Mouse (Mus musculus) ES-Bruce4 (cell line): Measurements from ENCODE around the gene Lin37. TPM values are rescaled to one million over a fixed set of nuclear protein-coding genes. Genes with fewer than 3 reads are reported as not detected.

ENCODE experiments used
- H3K27ac ChIP-seq: 2 replicates; pipeline ENCODE4 v1.5.1; 2012; ENCODE audit warnings: low read length, inconsistent platforms; ENCODE audit not compliant: insufficient read depth
- H3K27me3 ChIP-seq: 2 replicates; pipeline ENCODE4 v1.6.1; 2012; ENCODE audit warnings: mild to moderate bottlenecking, low read length, inconsistent platforms; ENCODE audit not compliant: control insufficient read depth, poor library complexity, insufficient read depth, severe bottlenecking
- H3K36me3 ChIP-seq: 2 replicates; pipeline ENCODE4 v1.6.1; 2012; ENCODE audit warnings: inconsistent platforms, mild to moderate bottlenecking, low read length, moderate library complexity; ENCODE audit not compliant: control insufficient read depth, poor library complexity, insufficient read depth, severe bottlenecking
- H3K4me1 ChIP-seq: one replicate; pipeline ENCODE4 v1.8.1; 2011; ENCODE audit warnings: low read length; ENCODE audit not compliant: control insufficient read depth, insufficient read depth
- H3K4me3 ChIP-seq: 2 replicates; pipeline ENCODE4 v1.5.1; 2011; ENCODE audit warnings: low read depth, mild to moderate bottlenecking, low read length
- H3K9ac ChIP-seq: 2 replicates; pipeline ENCODE4 v1.6.1; 2012; ENCODE audit warnings: low read depth, mild to moderate bottlenecking, inconsistent platforms; ENCODE audit not compliant: poor library complexity, severe bottlenecking
- H3K9me3 ChIP-seq: replicated peaks from 2 replicates; pipeline ENCODE4 v1.6.1; 2012; ENCODE audit warnings: mild to moderate bottlenecking, low read length, inconsistent platforms; ENCODE audit not compliant: control insufficient read depth, poor library complexity, insufficient read depth, severe bottlenecking
- CTCF ChIP-seq: IDR thresholded peaks from one replicate; pipeline ENCODE4 v1.8.1; 2011; ENCODE audit warnings: low read depth, low read length
- EP300 ChIP-seq: IDR thresholded peaks from 2 replicates; pipeline ENCODE4 v1.6.1; 2011; ENCODE audit warnings: low read depth, low read length; ENCODE audit not compliant: insufficient read depth
- POLR2A ChIP-seq: IDR thresholded peaks from one replicate; pipeline ENCODE4 v1.8.1; 2011; ENCODE audit warnings: low read length; ENCODE audit not compliant: insufficient read depth
- polyA plus RNA-seq: library from polyadenylated mRNA; stranded (reverse); fragments of >200 nt; gene quantifications from 2 replicates; pipeline ENCODE4 v1.2.4, GENCODE M21; 2011; ENCODE audit warnings: low read depth; ENCODE audit not compliant: missing spikeins, insufficient read depth, insufficient read length

Lin37 gene
- polyA plus RNA-seq, 1 experiment: 23.3 TPM

- Histone ChIP-seq H3K4me1 (peaks cover 3% of the 10 kb centered on the region), H3K27me3 (no peaks in the 10 kb centered on the region), H3K9ac (no peak overlapping the region), H3K9me3 (no peaks in the 10 kb centered on the region), H3K36me3 (peaks cover 16% of the 10 kb centered on the region), H3K4me3 (no peak overlapping the region), H3K27ac (no peak overlapping the region)
- TF ChIP-seq CTCF (peak; percentile 14), EP300 (no peak)
Measured at GRCm38 (mm10) chr7:30556894-30557536, 2.6 kb downstream of the Lin37 start.

GRCm38 (mm10) chr7:30553810-30554584, 5.6 kb downstream of the Lin37 start:
- TF ChIP-seq CTCF (no peak), EP300 (no peak), POLR2A (no peak)
- Histone ChIP-seq H3K27ac (no peak overlapping the region), H3K4me3 (no peak overlapping the region)

DNA sequence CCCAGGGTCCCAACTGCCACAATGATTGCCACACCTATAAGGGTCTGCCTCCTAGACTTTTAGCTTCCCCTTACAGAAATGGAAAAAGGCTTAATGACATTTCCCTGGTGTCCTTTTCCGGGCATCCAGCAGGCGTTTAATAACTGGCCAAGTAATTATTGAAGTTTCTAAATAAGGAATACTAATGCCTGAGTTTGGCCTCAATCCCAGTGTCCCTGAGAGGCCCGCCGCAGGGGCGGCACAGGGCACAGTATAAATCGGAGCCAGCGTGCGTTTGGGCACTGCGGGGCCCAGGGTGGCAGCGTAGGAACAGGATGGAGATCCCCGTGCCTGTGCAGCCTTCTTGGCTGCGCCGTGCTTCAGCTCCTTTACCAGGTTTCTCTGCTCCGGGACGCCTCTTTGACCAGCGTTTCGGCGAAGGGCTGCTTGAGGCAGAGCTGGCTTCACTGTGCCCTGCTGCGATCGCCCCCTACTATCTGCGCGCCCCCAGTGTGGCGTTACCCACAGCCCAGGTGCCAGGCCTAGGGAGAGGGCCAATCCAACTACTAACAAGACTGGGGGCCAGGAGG, 6.5 kb downstream of the Lin37 start:
- H3K27ac ChIP-seq: no peak overlapping the region
- H3K4me1 ChIP-seq: peaks cover 2% of the 10 kb centered on the region
- TF ChIP-seq POLR2A: no peak
- no peak for TF ChIP-seq EP300
- TF ChIP-seq CTCF: no peak
- peak overlapping the region; percentile 84 for H3K4me3 ChIP-seq
- peak overlapping the region; percentile 82 for H3K9ac ChIP-seq
- H3K27me3 ChIP-seq: no peaks in the 10 kb centered on the region
- peaks cover 16% of the 10 kb centered on the region for H3K36me3 ChIP-seq
- H3K9me3 ChIP-seq: no peaks in the 10 kb centered on the region

More at GRCm38 (mm10) chr7:30553810-30554584, 5.6 kb downstream of the Lin37 start:
- H3K27me3 ChIP-seq: no peaks in the 10 kb centered on the region
- H3K9ac ChIP-seq: peak overlapping the region; percentile 82; the same call in 1 of the 2 replicates
- peaks cover 3% of the 10 kb centered on the region for H3K4me1 ChIP-seq
- H3K9me3 ChIP-seq: no peaks in the 10 kb centered on the region
- peaks cover 16% of the 10 kb centered on the region for H3K36me3 ChIP-seq

- Histone ChIP-seq H3K27ac (peak within 1 kb of the TSS; percentile 90), H3K9me3 (no peaks in the 10 kb centered on the region), H3K27me3 (no peaks in the 10 kb centered on the region), H3K36me3 (peaks cover 16% of the 10 kb centered on the region), H3K9ac (peak within 1 kb of the TSS; percentile 82), H3K4me3 (peak within 1 kb of the TSS; percentile 94), H3K4me1 (no peaks in the 10 kb centered on the region)
- TF ChIP-seq POLR2A (peak; percentile 99), EP300 (no peak)
Measured at GRCm38 (mm10) chr7:30552102-30553020, 7.3 kb downstream of the Lin37 start, which contains the start of the genes Hspb6 and Proser3. Gene Hspb6 (plus strand): TSS chr7:30552178. Gene Proser3 (minus strand): TSS chr7:30552299.

DNA sequence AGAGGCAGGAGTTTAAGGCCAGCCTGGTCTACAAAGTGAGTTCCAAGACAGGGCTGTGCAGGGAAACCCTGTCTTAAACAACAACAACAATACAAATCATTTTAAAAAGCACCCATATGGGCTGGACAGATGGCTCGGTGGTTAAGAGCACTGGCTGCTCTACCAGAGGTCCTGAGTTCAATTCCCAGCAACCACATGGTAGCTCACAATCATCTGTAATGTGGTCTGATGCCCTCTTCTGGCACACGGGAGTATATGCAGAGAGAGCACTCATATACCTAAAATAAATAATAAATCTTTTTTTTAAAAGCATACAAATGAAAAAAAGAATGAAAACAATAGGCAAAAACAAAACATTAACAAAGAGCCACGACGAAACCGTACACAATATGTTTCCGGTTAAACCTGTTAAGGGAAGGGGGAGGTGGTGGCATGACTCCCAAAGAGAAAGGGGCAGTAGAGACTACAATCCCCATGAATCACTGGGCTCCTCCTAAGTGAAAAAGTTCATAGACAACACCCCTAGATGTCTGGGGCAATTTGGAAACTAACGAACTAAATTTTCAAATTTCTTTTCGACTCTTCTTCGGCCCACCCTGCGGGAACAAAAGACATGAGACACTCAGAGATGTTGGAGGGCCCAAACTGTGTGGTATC, 8.1 kb downstream of the Lin37 start:
- Histone ChIP-seq H3K4me1 (no peaks in the 10 kb centered on the region), H3K27ac (peak overlapping the region; percentile 90), H3K9me3 (no peaks in the 10 kb centered on the region), H3K27me3 (no peaks in the 10 kb centered on the region), H3K9ac (peak overlapping the region; percentile 60), H3K36me3 (peaks cover 12% of the 10 kb centered on the region), H3K4me3 (peak overlapping the region; percentile 94)
- TF ChIP-seq EP300: no peak
- no peak for TF ChIP-seq POLR2A
- TF ChIP-seq CTCF: no peak
